Mouse (Mus musculus): ENCODE measurements around the gene Olfr374.

DNA sequence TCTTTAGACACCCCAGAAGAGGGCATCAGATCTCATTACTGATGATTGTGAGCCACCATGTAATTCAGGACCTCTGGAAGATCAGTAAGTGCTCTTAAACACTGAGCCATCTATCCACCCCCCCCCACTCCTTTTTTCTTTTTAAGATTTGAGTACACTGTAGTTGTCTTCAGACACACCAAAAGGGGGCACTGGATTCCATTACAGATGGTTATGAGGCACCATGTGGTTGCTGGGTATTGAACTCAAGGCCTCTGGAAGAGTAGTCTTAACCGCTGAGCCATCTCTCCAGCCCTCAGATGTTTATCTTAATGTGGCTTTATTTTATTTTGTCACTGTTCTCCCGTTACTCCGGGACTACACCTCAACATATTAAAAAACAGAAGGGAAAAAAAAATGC lies 53.2 kb downstream of the Olfr374 start:
- TF ChIP-seq CTCF (IDR thresholded peaks at IDR 0.05; ENCODE audit: low read depth, low read length), result no peak
- TF ChIP-seq EP300 (IDR thresholded peaks at IDR 0.05; ENCODE audit: insufficient read depth, low read depth, low read length), result no peak
- TF ChIP-seq POLR2A (IDR thresholded peaks at IDR 0.05; ENCODE audit: insufficient read depth, low read length), result no peak

Data from ES-Bruce4 (cell line).